Mouse (Mus musculus) limb, embryonic 13.5 days (tissue): ENCODE measurements around the gene Rgs9bp. TPM values are rescaled to one million over a fixed set of nuclear protein-coding genes. Genes with fewer than 3 reads are reported as not detected.

Experiments
- ATAC-seq: fragments of 200-750 bp; cut with Nextera tagmentation; 2 replicates; pipeline ENCODE4 v1.8.0; 2017; ENCODE audit warnings: low read depth, moderate number of reproducible peaks, moderate TSS enrichment; ENCODE audit not compliant: low FRiP score
- H3K27ac ChIP-seq: fragments of 300-500 bp; sonication (generic); 2 replicates; pipeline ENCODE4 v1.5.1; 2015; ENCODE audit warnings: inconsistent platforms, mild to moderate bottlenecking, moderate library complexity
- H3K27me3 ChIP-seq: fragments of 300-500 bp; sonication (generic); 2 replicates; pipeline ENCODE4 v1.6.1; 2015; ENCODE audit warnings: mild to moderate bottlenecking, inconsistent platforms
- H3K36me3 ChIP-seq: fragments of 300-500 bp; sonication (generic); 2 replicates; pipeline ENCODE4 v1.6.1; 2015; ENCODE audit warnings: inconsistent platforms, mild to moderate bottlenecking, moderate library complexity
- H3K4me1 ChIP-seq: fragments of 300-500 bp; sonication (generic); 2 replicates; pipeline ENCODE4 v1.6.1; 2015; ENCODE audit warnings: inconsistent platforms
- H3K4me2 ChIP-seq: fragments of 300-500 bp; sonication (generic); replicated peaks from 2 replicates; pipeline ENCODE4 v1.6.1; 2015; ENCODE audit warnings: inconsistent platforms, mild to moderate bottlenecking, moderate library complexity
- H3K4me3 ChIP-seq: fragments of 300-500 bp; sonication (generic); 2 replicates; pipeline ENCODE4 v1.5.1; 2015; ENCODE audit warnings: moderate library complexity, mild to moderate bottlenecking, inconsistent platforms
- H3K9ac ChIP-seq: fragments of 300-500 bp; sonication (generic); 2 replicates; pipeline ENCODE4 v1.6.1; 2015; ENCODE audit warnings: mild to moderate bottlenecking, inconsistent platforms
- H3K9me3 ChIP-seq: fragments of 300-500 bp; sonication (generic); 2 replicates; pipeline ENCODE4 v1.6.1; 2016; ENCODE audit warnings: inconsistent platforms
- WGBS: fragments of 180-500 bp; shearing (Covaris S2); methylation state at CpG from one replicate; pipeline ENCODE4 v1.1.7; 2015; 5-methylcytosine and 5-hydroxymethylcytosine counted together
- polyA plus RNA-seq: library from polyadenylated mRNA; unstranded; fragments of >200 nt; fragmentation: Nextera tagmentation; extraction: Ambion mirVana; gene quantifications from 2 replicates; pipeline ENCODE4 v1.2.1, GENCODE M21; 2015

Rgs9bp gene
- 0.42 and 0.61 TPM in 2 replicates for polyA plus RNA-seq

DNA sequence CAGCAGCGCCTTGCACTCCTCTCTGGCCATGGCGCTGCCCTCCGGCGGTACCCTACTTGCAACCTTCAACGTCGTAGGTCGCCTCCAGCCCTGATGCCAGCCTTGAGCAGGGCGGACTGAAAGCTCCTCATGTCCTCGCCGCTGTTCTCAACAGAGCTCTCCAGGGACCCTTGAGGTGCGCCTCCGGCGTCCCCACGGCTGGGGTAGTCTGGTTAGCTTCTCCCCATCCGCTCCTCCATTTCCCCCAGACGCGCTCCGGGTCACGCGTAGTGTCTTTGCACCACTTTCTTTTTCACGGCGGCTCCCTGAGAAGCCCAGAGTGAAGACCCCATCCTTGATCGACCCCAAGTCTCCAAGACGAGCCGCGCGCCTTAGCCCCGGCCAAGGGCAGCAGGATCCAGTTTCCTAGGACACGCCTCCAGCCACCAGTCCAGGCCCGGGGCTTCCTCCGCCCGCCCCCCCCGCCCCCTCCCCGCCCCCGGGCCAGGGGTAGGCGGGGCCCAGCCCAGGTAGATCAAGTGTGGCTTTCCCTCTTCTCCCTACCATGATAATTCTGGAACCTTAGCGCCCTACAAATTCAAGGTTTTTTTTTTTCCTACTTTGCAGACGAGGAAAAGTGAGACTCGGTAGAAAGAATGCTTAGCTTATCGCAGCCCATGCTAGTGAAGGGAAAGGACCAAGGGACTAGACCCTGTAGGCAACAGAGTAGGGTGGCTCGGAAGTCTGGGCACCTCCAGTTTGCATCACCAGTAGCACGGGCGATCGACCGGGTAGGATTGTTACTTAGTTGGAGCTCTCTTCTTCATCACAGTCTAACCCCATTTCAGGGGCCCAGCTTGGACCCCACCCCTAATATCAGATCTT lies at the start of gene Rgs9bp:
Rgs9bp (minus strand) TSS at position 392 of the 864 bp plus-strand sequence.
- peak within 1 kb of the TSS; percentile 88 for H3K27ac ChIP-seq
- H3K36me3 ChIP-seq = no peaks in the 10 kb centered on the region
- under 1% methylated on average over 45 of the region's 45 CpGs for WGBS
- peaks cover 37% of the 10 kb centered on the region for H3K27me3 ChIP-seq
- peak within 1 kb of the TSS; percentile 92 for H3K9ac ChIP-seq
- peak within 1 kb of the TSS; percentile 99 for H3K4me2 ChIP-seq
- no peaks in the 10 kb centered on the region; the same call in 1 of the 2 replicates for H3K9me3 ChIP-seq
- ATAC-seq = peak; percentile 74
- H3K4me1 ChIP-seq = peaks cover 43% of the 10 kb centered on the region
- H3K4me3 ChIP-seq = peak within 1 kb of the TSS; percentile 88

DNA sequence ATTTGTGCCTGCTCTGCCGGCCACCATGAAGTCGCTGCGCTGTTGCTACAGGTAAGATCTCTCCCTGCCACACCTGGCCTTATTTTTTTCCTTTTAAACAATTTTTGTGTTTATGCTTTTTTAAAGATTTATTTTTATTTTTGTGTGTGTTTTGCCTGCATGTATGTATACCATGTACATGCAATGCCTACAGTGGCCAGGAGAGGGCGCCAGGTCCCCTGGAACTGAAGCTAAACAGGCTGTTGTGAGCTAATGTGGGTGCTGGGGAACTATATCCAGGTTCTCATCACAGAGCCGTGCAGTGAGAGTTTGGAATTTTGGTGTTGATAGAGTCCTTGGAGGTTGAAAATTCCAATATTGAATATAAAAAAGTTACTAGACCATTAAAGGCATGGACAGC lies 43.1 kb upstream of the Rgs9bp start:
- H3K27me3 ChIP-seq = no peaks in the 10 kb centered on the region
- H3K4me1 ChIP-seq = no peaks in the 10 kb centered on the region
- H3K27ac ChIP-seq = no peak overlapping the region
- no peak for ATAC-seq
- H3K9me3 ChIP-seq = no peaks in the 10 kb centered on the region
- 70% methylated on average over 5 of the region's 5 CpGs for WGBS
- H3K4me2 ChIP-seq = no peak overlapping the region
- H3K9ac ChIP-seq = no peak overlapping the region
- H3K4me3 ChIP-seq = no peak overlapping the region
- H3K36me3 ChIP-seq = peaks cover 87% of the 10 kb centered on the region

DNA sequence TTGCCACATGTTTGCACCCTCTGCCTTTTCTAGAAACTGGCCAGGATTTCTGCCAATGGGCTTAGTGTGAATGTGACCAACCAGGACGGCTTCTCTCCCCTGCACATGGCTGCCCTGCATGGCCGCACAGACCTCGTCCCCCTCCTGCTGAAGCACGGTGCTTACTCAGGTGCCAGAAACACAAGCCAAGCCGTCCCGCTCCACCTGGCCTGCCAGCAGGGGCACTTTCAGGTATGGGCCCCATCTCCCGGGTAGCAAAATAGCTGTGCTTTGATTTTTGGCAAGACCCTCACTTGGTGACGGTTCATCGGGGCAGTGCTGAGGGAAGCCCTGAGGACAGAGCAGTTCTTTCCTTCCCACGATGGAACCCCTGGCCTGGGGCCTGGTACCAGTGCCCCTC lies 42.0 kb upstream of the Rgs9bp start:
- WGBS = 89% methylated on average over 10 of the region's 10 CpGs
- Histone ChIP-seq H3K27ac (no peak overlapping the region), H3K9me3 (no peaks in the 10 kb centered on the region), H3K36me3 (peaks cover 89% of the 10 kb centered on the region), H3K9ac (no peak overlapping the region), H3K4me1 (no peaks in the 10 kb centered on the region), H3K4me3 (no peak overlapping the region), H3K27me3 (no peaks in the 10 kb centered on the region), H3K4me2 (no peak overlapping the region)
- no peak for ATAC-seq

DNA sequence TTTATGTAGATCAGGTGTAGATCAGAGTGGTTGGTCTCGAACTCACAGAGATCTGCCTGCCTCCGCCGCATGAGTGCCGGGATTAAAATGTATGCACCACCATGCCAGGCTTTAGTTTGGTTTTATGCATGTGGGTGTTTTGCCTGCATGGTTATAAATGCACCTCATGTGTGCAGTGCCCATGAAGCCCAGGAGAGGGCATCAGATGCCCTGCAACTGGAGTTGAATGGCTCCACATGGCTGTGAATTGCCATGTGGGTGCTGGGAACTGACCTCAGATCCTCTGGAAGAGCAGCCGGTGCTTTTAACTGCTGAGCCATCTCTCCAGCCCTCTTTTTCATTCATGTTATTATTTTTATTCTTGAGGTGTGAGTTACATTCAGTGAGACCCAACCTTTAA lies 40.7 kb upstream of the Rgs9bp start:
- H3K4me1 ChIP-seq = no peaks in the 10 kb centered on the region
- H3K4me3 ChIP-seq = no peak overlapping the region
- H3K9me3 ChIP-seq = no peaks in the 10 kb centered on the region
- no peak overlapping the region for H3K9ac ChIP-seq
- no peaks in the 10 kb centered on the region for H3K27me3 ChIP-seq
- no peak overlapping the region for H3K27ac ChIP-seq
- WGBS = over 99% methylated on average over 5 of the region's 5 CpGs
- no peak overlapping the region for H3K4me2 ChIP-seq
- H3K36me3 ChIP-seq = peaks cover 89% of the 10 kb centered on the region
- no peak for ATAC-seq

DNA sequence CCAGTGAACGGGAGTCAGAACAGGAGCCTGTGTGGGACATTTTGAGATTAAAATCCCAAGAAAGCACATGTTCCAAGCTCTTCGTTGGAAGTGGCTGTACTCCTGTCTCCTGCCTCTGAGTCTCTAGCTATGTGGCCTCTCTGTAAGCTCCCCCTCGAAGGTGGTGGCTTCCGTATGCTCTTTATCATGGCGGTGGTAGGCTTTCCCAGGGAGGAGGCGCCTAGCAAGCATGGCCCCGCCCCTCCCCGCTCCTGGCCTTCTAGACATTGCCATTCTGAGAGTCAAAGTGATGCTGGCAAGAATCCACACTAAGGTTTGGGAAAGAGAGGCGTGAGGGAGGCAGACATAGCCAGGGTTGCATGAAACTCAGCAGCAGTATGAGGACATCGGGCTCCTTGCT lies 37.2 kb upstream of the Rgs9bp start:
- WGBS = 91% methylated on average over 10 of the region's 10 CpGs
- no peaks in the 10 kb centered on the region for H3K9me3 ChIP-seq
- no peak overlapping the region for H3K9ac ChIP-seq
- H3K36me3 ChIP-seq = peaks cover 89% of the 10 kb centered on the region
- H3K4me2 ChIP-seq = no peak overlapping the region
- no peaks in the 10 kb centered on the region for H3K4me1 ChIP-seq
- H3K27me3 ChIP-seq = no peaks in the 10 kb centered on the region
- H3K27ac ChIP-seq = no peak overlapping the region
- no peak for ATAC-seq
- H3K4me3 ChIP-seq = no peak overlapping the region

DNA sequence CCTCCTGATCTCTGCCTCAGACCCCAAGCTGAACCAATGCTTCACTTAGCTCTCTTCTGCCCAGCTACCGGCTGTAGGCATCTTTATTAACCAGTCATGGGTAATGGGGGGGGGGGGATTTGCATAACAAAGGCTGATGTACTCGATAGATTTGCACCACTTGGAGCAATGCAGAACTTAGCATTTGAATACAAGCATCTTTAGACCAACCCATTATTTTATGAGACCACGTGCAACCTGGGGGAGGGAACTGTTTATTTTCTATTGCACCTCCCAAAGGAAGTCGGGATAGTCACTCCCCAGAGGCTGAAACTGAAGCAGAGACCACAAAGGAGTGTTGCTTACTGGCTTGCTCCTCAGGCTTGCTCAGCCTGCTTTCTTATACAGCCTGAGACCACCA lies 32.1 kb upstream of the Rgs9bp start:
- no peaks in the 10 kb centered on the region for H3K4me1 ChIP-seq
- H3K9ac ChIP-seq = no peak overlapping the region
- H3K27ac ChIP-seq = no peak overlapping the region
- no peak overlapping the region for H3K4me2 ChIP-seq
- no peaks in the 10 kb centered on the region for H3K9me3 ChIP-seq
- 75% methylated on average over 4 of the region's 4 CpGs for WGBS
- no peak overlapping the region for H3K4me3 ChIP-seq
- peaks cover 96% of the 10 kb centered on the region for H3K36me3 ChIP-seq
- no peaks in the 10 kb centered on the region for H3K27me3 ChIP-seq
- ATAC-seq = no peak

DNA sequence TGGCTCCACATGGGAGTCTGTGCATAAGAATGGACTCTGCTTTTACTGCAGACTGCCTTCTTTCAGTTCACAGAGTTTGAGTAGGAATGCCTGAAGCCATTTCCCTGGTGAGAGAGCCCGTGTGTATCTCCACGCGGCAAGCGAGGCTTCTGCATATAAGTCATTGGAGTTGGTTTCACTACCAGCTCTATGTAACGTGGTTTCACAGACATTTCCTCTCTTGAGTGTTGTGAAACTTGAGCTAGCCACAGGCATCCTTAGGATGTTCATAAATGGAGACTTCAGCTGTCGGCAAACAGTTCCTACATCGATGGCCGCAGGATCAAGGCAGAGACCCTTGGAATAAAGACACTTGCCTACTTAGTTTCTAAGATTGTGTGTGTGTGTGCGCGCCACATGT lies 23.9 kb upstream of the Rgs9bp start:
- H3K4me2 ChIP-seq = no peak overlapping the region
- H3K27me3 ChIP-seq = no peaks in the 10 kb centered on the region
- H3K9ac ChIP-seq = no peak overlapping the region
- H3K9me3 ChIP-seq = no peaks in the 10 kb centered on the region
- no peaks in the 10 kb centered on the region for H3K4me1 ChIP-seq
- 83% methylated on average over 10 of the region's 10 CpGs for WGBS
- H3K36me3 ChIP-seq = peaks cover 92% of the 10 kb centered on the region
- peak; percentile 24; the same call in 1 of the 2 replicates for ATAC-seq
- no peak overlapping the region for H3K4me3 ChIP-seq
- no peak overlapping the region for H3K27ac ChIP-seq

DNA sequence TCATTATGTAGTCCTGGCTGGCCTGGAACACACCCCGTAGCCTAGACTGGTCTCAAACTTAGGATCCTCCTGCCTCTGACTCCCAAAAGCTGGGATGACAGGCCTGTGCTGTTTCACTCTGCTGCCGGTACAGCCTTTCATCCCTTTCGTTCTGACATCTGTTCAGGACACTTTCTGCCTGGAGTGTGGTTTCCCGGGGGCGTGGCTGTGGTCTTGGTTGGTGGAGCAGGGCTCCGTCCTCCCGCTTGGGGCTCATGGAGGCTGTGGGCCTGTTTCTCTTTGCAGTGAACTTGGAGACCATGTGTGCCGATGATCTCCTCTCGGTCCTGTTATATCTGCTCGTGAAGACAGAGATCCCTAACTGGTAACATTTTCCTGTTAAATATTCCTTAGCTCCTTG lies 21.4 kb upstream of the Rgs9bp start:
- H3K36me3 ChIP-seq = peaks cover 91% of the 10 kb centered on the region

DNA sequence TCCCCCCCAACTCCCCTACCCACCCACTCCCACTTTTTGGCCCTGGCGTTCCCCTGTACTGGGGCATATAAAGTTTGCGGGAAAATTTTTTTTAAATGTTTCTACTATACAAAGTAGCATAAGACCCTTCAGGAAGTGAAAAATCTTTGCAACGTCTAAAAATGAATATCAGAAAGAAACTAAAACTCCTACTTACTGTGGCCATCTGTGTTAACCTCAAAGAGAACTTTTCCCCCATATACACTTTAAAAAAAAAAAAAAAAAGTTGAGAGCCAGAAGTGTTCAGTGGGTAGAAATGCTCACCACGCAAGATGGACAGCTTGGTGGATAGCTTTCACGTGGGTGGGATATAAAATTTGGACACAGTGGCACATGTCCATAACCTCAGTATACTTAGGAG lies 17.4 kb upstream of the Rgs9bp start:
- 93% methylated on average over 5 of the region's 5 CpGs for WGBS
- Histone ChIP-seq H3K36me3 (peaks cover 77% of the 10 kb centered on the region), H3K27ac (no peak overlapping the region), H3K4me2 (no peak overlapping the region), H3K9me3 (no peaks in the 10 kb centered on the region), H3K4me1 (no peaks in the 10 kb centered on the region), H3K9ac (no peak overlapping the region), H3K27me3 (no peaks in the 10 kb centered on the region), H3K4me3 (no peak overlapping the region)
- ATAC-seq = no peak

More for the DNA sequence above, 21.4 kb upstream of the Rgs9bp start:
- no peak for ATAC-seq
- Histone ChIP-seq H3K4me1 (no peaks in the 10 kb centered on the region), H3K9ac (no peak overlapping the region), H3K4me3 (no peak overlapping the region), H3K9me3 (no peaks in the 10 kb centered on the region), H3K27me3 (no peaks in the 10 kb centered on the region), H3K27ac (no peak overlapping the region), H3K4me2 (no peak overlapping the region)
- 87% methylated on average over 10 of the region's 10 CpGs for WGBS

DNA sequence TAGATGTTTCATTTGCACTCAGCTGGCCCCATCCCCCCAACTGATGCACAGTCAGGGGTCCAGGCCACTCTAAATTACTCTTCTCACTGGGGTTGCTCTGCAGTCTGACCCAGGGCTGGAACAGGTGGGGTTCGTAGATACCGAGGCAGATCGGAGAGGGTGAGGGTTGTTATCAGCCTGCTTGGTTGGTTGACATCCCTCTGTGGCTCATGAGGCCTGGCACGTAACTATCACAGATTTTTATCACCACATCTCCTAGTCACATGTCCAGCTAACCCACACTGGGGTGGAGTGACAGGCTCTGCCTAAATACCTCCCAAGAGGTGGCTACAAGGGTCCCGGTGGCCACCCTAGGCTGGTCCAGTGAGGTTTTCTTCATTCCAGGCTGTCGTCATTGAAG lies 15.7 kb upstream of the Rgs9bp start:
- Histone ChIP-seq H3K9ac (no peak overlapping the region), H3K4me3 (no peak overlapping the region), H3K27ac (no peak overlapping the region), H3K9me3 (no peaks in the 10 kb centered on the region), H3K36me3 (peaks cover 75% of the 10 kb centered on the region), H3K4me1 (no peaks in the 10 kb centered on the region), H3K27me3 (no peaks in the 10 kb centered on the region), H3K4me2 (no peak overlapping the region)
- 93% methylated on average over 6 of the region's 6 CpGs for WGBS
- no peak for ATAC-seq

DNA sequence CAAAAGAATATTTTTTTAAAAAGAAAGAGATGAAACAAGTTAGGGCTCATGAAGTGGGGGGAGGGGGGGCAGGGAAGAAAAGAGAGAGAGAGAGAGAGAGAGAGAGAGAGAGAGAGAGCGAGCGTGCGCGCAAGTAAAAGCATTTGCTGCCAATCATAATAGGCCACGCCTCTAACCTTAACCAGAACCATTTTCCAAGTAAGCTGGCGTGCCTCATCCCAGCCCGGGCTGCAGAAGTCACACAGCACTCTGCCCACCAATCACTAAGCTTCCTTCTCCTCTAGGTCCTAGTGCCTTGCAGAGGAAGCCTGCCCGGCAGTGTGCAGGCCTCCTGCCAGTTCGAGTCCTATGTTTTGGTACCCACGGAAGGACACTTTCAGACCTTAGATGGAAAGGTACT lies 14.6 kb upstream of the Rgs9bp start:
- no peaks in the 10 kb centered on the region for H3K4me1 ChIP-seq
- peaks cover 78% of the 10 kb centered on the region for H3K36me3 ChIP-seq
- no peak overlapping the region for H3K9ac ChIP-seq
- H3K4me3 ChIP-seq = no peak overlapping the region
- no peak overlapping the region for H3K4me2 ChIP-seq
- no peak for ATAC-seq
- no peaks in the 10 kb centered on the region for H3K27me3 ChIP-seq
- no peaks in the 10 kb centered on the region for H3K9me3 ChIP-seq
- H3K27ac ChIP-seq = no peak overlapping the region
- 88% methylated on average over 10 of the region's 10 CpGs for whole genome bisulfite sequencing

DNA sequence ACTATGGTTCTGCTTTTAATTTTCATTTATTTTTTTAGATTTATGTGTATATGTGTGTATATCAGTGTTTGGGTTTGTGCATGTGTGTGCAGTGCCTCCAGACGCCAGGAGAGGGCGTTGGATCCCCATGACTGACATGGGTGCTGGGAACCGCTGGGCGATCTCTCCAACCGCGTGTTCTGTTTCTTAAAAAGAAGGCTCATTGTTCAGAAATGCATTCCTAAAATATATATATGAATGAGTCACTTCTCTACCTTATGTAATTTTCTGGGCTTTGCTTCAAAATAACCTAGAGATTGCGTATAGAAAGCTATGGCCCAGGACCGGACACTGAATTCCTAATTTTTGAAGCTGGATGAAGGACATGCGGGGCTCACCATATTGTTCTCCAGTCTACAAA lies 14.1 kb upstream of the Rgs9bp start:
- H3K27ac ChIP-seq = no peak overlapping the region
- H3K4me2 ChIP-seq = no peak overlapping the region
- H3K4me3 ChIP-seq = no peak overlapping the region
- H3K9ac ChIP-seq = no peak overlapping the region
- H3K9me3 ChIP-seq = no peaks in the 10 kb centered on the region
- 88% methylated on average over 9 of the region's 9 CpGs for WGBS
- no peak for ATAC-seq
- H3K4me1 ChIP-seq = no peaks in the 10 kb centered on the region
- peaks cover 81% of the 10 kb centered on the region for H3K36me3 ChIP-seq
- no peaks in the 10 kb centered on the region for H3K27me3 ChIP-seq

DNA sequence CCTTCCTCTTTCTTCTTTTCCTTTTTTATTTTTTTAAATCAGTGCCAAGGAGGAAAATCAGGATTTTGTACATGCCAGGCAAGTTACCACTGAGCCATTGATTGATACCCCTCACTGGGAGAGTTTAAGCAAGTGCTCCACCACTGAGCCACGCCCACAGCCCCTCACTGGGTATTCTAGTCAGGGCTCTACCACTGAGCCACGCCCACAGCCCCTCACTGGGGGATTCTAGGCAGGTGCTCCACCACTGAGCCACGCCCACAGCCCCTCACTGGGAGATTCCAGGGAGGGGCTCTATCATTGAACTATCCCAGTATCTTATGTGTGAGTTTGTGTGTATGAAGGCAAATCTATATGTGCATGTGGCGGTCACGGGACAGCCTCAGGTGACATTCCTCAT lies 8.9 kb upstream of the Rgs9bp start:
- 89% methylated on average over 5 of the region's 5 CpGs for WGBS
- ATAC-seq = no peak
- Histone ChIP-seq H3K27ac (no peak overlapping the region), H3K4me1 (peaks cover 25% of the 10 kb centered on the region), H3K4me3 (no peak overlapping the region), H3K27me3 (no peaks in the 10 kb centered on the region), H3K9me3 (no peaks in the 10 kb centered on the region), H3K9ac (no peak overlapping the region), H3K4me2 (no peak overlapping the region), H3K36me3 (peaks cover 66% of the 10 kb centered on the region)
